ENCODE assay signal across 8 mouse cellular contexts in genomic region chr7:19344237-19344847, GRCm38 (mm10). TPM values are rescaled to one million over a fixed set of nuclear protein-coding genes. Genes with fewer than 3 reads are reported as not detected.
DNase-seq lines count a peak whose midpoint lies in the region; ATAC-seq and TF ChIP-seq lines count a peak whose summit lies in the region.

Ercc1 (plus strand) TSS chr7:19344778.

- no peak for ATAC-seq in kidney, postnatal 0 days (replicated peaks; ENCODE audit: low FRiP score, low read depth)
- no peak for ATAC-seq in G1E (ENCODE audit: extremely low read depth, insufficient number of reproducible peaks, low FRiP score, poor library complexity, severe bottlenecking)
- 0 out of 2 replicates have a peak, but pooled peaks have one; percentile 1 for ATAC-seq in forebrain, embryonic 11.5 days (replicated peaks; ENCODE audit: low FRiP score)
- ATAC-seq in limb, embryonic 12.5 days (ENCODE audit: insufficient number of reproducible peaks, insufficient read depth, low FRiP score, low TSS enrichment, low read depth): no peak

- H3K4me3 ChIP-seq in kidney, postnatal 0 days (replicated peaks; ENCODE audit: low read depth, low read length): peak within 1 kb of the TSS; percentile 67
- H3K4me3 ChIP-seq in G1E (ENCODE audit: low read depth, low read length): peak within 1 kb of the TSS; percentile 79
- H3K4me3 ChIP-seq in forebrain, embryonic 11.5 days (ENCODE audit: low read depth, low read length): peak within 1 kb of the TSS; percentile 70
- H3K4me3 ChIP-seq in limb, embryonic 12.5 days (replicated peaks): peak within 1 kb of the TSS; percentile 52
- peak within 1 kb of the TSS; percentile 77 for H3K4me3 ChIP-seq in olfactory bulb, adult 2 months (ENCODE audit: insufficient read depth, low read depth, low read length)

- peaks cover 20% of the 10 kb centered on the region for H3K4me1 ChIP-seq in kidney, postnatal 0 days (replicated peaks; ENCODE audit: insufficient read depth, low read length)
- H3K4me1 ChIP-seq in G1E (ENCODE audit: insufficient read depth, low read depth, low read length): peaks cover 22% of the 10 kb centered on the region
- H3K4me1 ChIP-seq in forebrain, embryonic 11.5 days (replicated peaks; ENCODE audit: control insufficient read depth, insufficient read depth, low read length): peaks cover 9% of the 10 kb centered on the region
- peaks cover 30% of the 10 kb centered on the region for H3K4me1 ChIP-seq in limb, embryonic 12.5 days (replicated peaks)
- H3K4me1 ChIP-seq in olfactory bulb, adult 2 months (ENCODE audit: control insufficient read depth, insufficient read depth, low read length): peaks cover 21% of the 10 kb centered on the region

- TF ChIP-seq POLR2A in olfactory bulb, adult 2 months (IDR thresholded peaks at IDR 0.05; ENCODE audit: insufficient read depth, low read depth, low read length): no peak

- WGBS in kidney, postnatal 0 days: 23% methylated on average over 12 of the region's 12 CpGs
- WGBS in forebrain, embryonic 11.5 days: 26% methylated on average over 12 of the region's 12 CpGs
- WGBS in limb, embryonic 12.5 days: 22% methylated on average over 12 of the region's 12 CpGs
- WGBS in olfactory bulb, adult 2 months: 21% methylated on average over 12 of the region's 12 CpGs

- no peak for DNase-seq in kidney, postnatal 0 days (ENCODE audit: low spot score)
- DNase-seq in kidney, adult 9 months: no peak
- no peak for DNase-seq in G1E (ENCODE audit: low spot score)
- peak; percentile 63 for DNase-seq in forebrain, embryonic 11.5 days (ENCODE audit: low spot score)
- DNase-seq in heart, postnatal 25 days (ENCODE audit: low spot score): no peak
- no peak for DNase-seq in kidney, postnatal 25 days

- intact Hi-C loops in heart, postnatal 25 days (cut with DNase I): loop anchor here (5.0 kb wide), 1 partner anchor 167 kb away; the partner anchor contains the start of gene Eml2

- H3K4me2 ChIP-seq in kidney, postnatal 0 days (ENCODE audit: low read length): peak within 1 kb of the TSS; percentile 62
- H3K4me2 ChIP-seq in forebrain, embryonic 11.5 days (ENCODE audit: low read depth, low read length, severe bottlenecking): peak within 1 kb of the TSS; percentile 78
- H3K4me2 ChIP-seq in limb, embryonic 12.5 days: peak within 1 kb of the TSS; percentile 88

- TF ChIP-seq CTCF in kidney, postnatal 0 days (IDR thresholded peaks at IDR 0.05; ENCODE audit: low read depth): no peak
- TF ChIP-seq CTCF in G1E (IDR thresholded peaks at IDR 0.05; ENCODE audit: low read depth, low read length): no peak
- TF ChIP-seq CTCF in olfactory bulb, adult 2 months (IDR thresholded peaks at IDR 0.05; ENCODE audit: insufficient read depth, low read depth, low read length): no peak

- peak within 1 kb of the TSS; percentile 69 for H3K9ac ChIP-seq in kidney, postnatal 0 days (ENCODE audit: low read depth, low read length)
- peak within 1 kb of the TSS; percentile 76 for H3K9ac ChIP-seq in forebrain, embryonic 11.5 days (ENCODE audit: low read length)
- H3K9ac ChIP-seq in limb, embryonic 12.5 days (replicated peaks): peak within 1 kb of the TSS; percentile 62

- H3K27me3 ChIP-seq in kidney, postnatal 0 days (ENCODE audit: insufficient read depth, low read length): 0 out of 2 replicates have a peak, but pooled peaks cover 6% of the 10 kb centered on the region
- peaks cover 6% of the 10 kb centered on the region; the same call in 1 of the 2 replicates for H3K27me3 ChIP-seq in G1E (ENCODE audit: insufficient read depth, low read length)
- H3K27me3 ChIP-seq in forebrain, embryonic 11.5 days (ENCODE audit: control insufficient read depth, insufficient read depth, low read length): peaks cover 8% of the 10 kb centered on the region; the same call in 1 of the 2 replicates
- peaks cover 16% of the 10 kb centered on the region for H3K27me3 ChIP-seq in limb, embryonic 12.5 days

- peak within 1 kb of the TSS; percentile 93 for H3K27ac ChIP-seq in kidney, postnatal 0 days
- H3K27ac ChIP-seq in forebrain, embryonic 11.5 days (ENCODE audit: low read depth, low read length): peak within 1 kb of the TSS; percentile 55
- peak within 1 kb of the TSS; percentile 87 for H3K27ac ChIP-seq in limb, embryonic 12.5 days
- peak within 1 kb of the TSS; percentile 91 for H3K27ac ChIP-seq in olfactory bulb, adult 2 months (ENCODE audit: insufficient read depth, low read depth, low read length)

- no peaks in the 10 kb centered on the region for H3K9me3 ChIP-seq in kidney, postnatal 0 days (replicated peaks; ENCODE audit: low read length)
- H3K9me3 ChIP-seq in G1E (replicated peaks): no peaks in the 10 kb centered on the region
- no peaks in the 10 kb centered on the region for H3K9me3 ChIP-seq in forebrain, embryonic 11.5 days (ENCODE audit: control insufficient read depth, low read length)
- no peaks in the 10 kb centered on the region for H3K9me3 ChIP-seq in limb, embryonic 12.5 days

- peaks cover 17% of the 10 kb centered on the region; the same call in 1 of the 2 replicates for H3K36me3 ChIP-seq in kidney, postnatal 0 days (ENCODE audit: insufficient read depth, low read length)
- H3K36me3 ChIP-seq in G1E (replicated peaks): peaks cover 30% of the 10 kb centered on the region
- H3K36me3 ChIP-seq in forebrain, embryonic 11.5 days (ENCODE audit: control insufficient read depth, insufficient read depth, low read length): peaks cover 3% of the 10 kb centered on the region; the same call in 1 of the 2 replicates
- peaks cover 20% of the 10 kb centered on the region for H3K36me3 ChIP-seq in limb, embryonic 12.5 days

RNA-seq across cellular contexts. Expression of gene Ercc1, which starts in this region (rescaled TPM):
- 68.4 and 68.8 TPM in 2 replicates for polyA plus RNA-seq in kidney, postnatal 0 days (2015; fragmentation: Nextera tagmentation; extraction: Ambion mirVana)
- 26.9 and 39.9 TPM in 2 replicates for total RNA-seq in G1E (2014; fragmentation: Nextera tagmentation)
- 29.7 and 50.1 TPM in 2 replicates for total RNA-seq in G1E (2017)
- polyA plus RNA-seq in G1E (2012): 97.7 and 105 TPM in 2 replicates
- 94.4 and 100 TPM in 2 replicates for polyA plus RNA-seq in forebrain, embryonic 11.5 days (2014; fragmentation: Nextera tagmentation; extraction: Ambion mirVana)
- 10 to 100 TPM; 40.7 to 45.1 TPM for total RNA-seq in heart, postnatal 25 days (2021)
- 92.3 and 105 TPM in 2 replicates for polyA plus RNA-seq in limb, embryonic 12.5 days (2016; fragmentation: Nextera tagmentation; extraction: Ambion mirVana)
- polyA plus RNA-seq in olfactory bulb, adult 2 months (2012; ENCODE audit: insufficient read depth, insufficient read length, low replicate concordance, missing spikeins): not detected in 2 replicates

Comparison
In these comparisons a context has a peak if more than half of its experiments do, and no peak if none do; other contexts are left out.
1. RNA of gene Ercc1 (polyA plus RNA-seq): 92.3 to 105 TPM in limb, embryonic 12.5 days, 97.7 to 105 TPM in G1E, 94.4 to 100 TPM in forebrain, embryonic 11.5 days and 68.4 to 68.8 TPM in kidney, postnatal 0 days; not detected in olfactory bulb, adult 2 months; every median in the first group is over 10 times any median in the second.
2. Peak in every context shown above with its lines, with median percentiles within 50 percentile points of each other: H3K27ac ChIP-seq, H3K4me2 ChIP-seq, H3K4me3 ChIP-seq and H3K9ac ChIP-seq.